Mouse (Mus musculus) kidney, postnatal 0 days (tissue): ENCODE results near the gene Hist2h3c1. TPM values are rescaled to one million over a fixed set of nuclear protein-coding genes. Genes with fewer than 3 reads are reported as not detected.
A peak's percentile ranks its signal among the peaks of the same experiment; 100 is the strongest.

Source experiments
- ATAC-seq: fragments of 200-750 bp; cut with Nextera tagmentation; replicated peaks from 2 replicates; pipeline ENCODE4 v1.8.0; 2017; ENCODE audit warnings: low read depth, moderate number of reproducible peaks, moderate TSS enrichment, moderate library complexity; ENCODE audit not compliant: low FRiP score
- DNase-seq: peaks from one replicate; pipeline ENCODE4 v3.0.0-alpha.2; 2016; ENCODE audit warnings: low spot score
- H3K27ac ChIP-seq: fragments of 300-500 bp; sonication (generic); 2 replicates; pipeline ENCODE4 v1.5.1; 2014; ENCODE audit warnings: mild to moderate bottlenecking
- H3K27me3 ChIP-seq: fragments of 300-500 bp; sonication (generic); 2 replicates; pipeline ENCODE4 v1.6.1; 2014; ENCODE audit warnings: low read length, mixed read lengths; ENCODE audit not compliant: insufficient read depth
- H3K36me3 ChIP-seq: fragments of 300-500 bp; sonication (generic); 2 replicates; pipeline ENCODE4 v1.6.1; 2014; ENCODE audit warnings: low read length, mixed read lengths; ENCODE audit not compliant: insufficient read depth
- H3K4me1 ChIP-seq: fragments of 300-500 bp; sonication (generic); replicated peaks from 2 replicates; pipeline ENCODE4 v1.6.1; 2014; ENCODE audit warnings: antibody characterized with exemption, low read length, mixed read lengths; ENCODE audit not compliant: insufficient read depth
- H3K4me2 ChIP-seq: fragments of 300-500 bp; sonication (generic); 2 replicates; pipeline ENCODE4 v1.6.1; 2014; ENCODE audit warnings: mild to moderate bottlenecking, low read length, moderate library complexity, mixed read lengths
- H3K4me3 ChIP-seq: fragments of 300-500 bp; sonication (generic); replicated peaks from 2 replicates; pipeline ENCODE4 v1.5.1; 2014; ENCODE audit warnings: low read depth, low read length
- H3K9ac ChIP-seq: fragments of 300-500 bp; sonication (generic); 2 replicates; pipeline ENCODE4 v1.6.1; 2014; ENCODE audit warnings: low read depth, low read length
- H3K9me3 ChIP-seq: fragments of 300-500 bp; sonication (generic); replicated peaks from 2 replicates; pipeline ENCODE4 v1.6.1; 2016; ENCODE audit warnings: low read length, inconsistent platforms, mixed read lengths
- CTCF ChIP-seq: IDR thresholded peaks from 2 replicates; pipeline ENCODE4 v1.5.1; 2016; ENCODE audit warnings: antibody characterized with exemption, low read depth, mild to moderate bottlenecking, moderate library complexity
- WGBS: fragments of 180-500 bp; shearing (Covaris S2); extraction: QIAGEN DNeasy Blood & Tissue Kit; methylation state at CpG from one replicate; pipeline ENCODE4 v1.1.7; 2014; 5-methylcytosine and 5-hydroxymethylcytosine counted together
- polyA plus RNA-seq: library from polyadenylated mRNA; unstranded; fragments of >200 nt; fragmentation: Nextera tagmentation; extraction: Ambion mirVana; gene quantifications from 2 replicates; pipeline ENCODE4 v1.2.1, GENCODE M21; 2015

The Hist2h3c1 gene
- polyA plus RNA-seq, 1 experiment from 2014 or later, result 0.62 TPM

GRCm38 (mm10) chr3:96222774-96223173, 23.7 kb upstream of the Hist2h3c1 start:
- Histone ChIP-seq H3K9me3 (no peaks in the 10 kb centered on the region), H3K27me3 (no peaks in the 10 kb centered on the region), H3K9ac (no peak overlapping the region), H3K4me3 (no peak overlapping the region), H3K4me1 (peaks cover 33% of the 10 kb centered on the region), H3K4me2 (peak overlapping the region; percentile 60), H3K27ac (no peak overlapping the region), H3K36me3 (no peaks in the 10 kb centered on the region)
- no peak for TF ChIP-seq CTCF
- DNase-seq (no peak), ATAC-seq (no peak)
- WGBS, result 87% methylated on average over 4 of the region's 4 CpGs

- Histone ChIP-seq H3K4me3 (no peak overlapping the region), H3K4me2 (no peak overlapping the region), H3K27me3 (no peaks in the 10 kb centered on the region), H3K36me3 (no peaks in the 10 kb centered on the region), H3K4me1 (peaks cover 28% of the 10 kb centered on the region), H3K27ac (no peak overlapping the region), H3K9me3 (no peaks in the 10 kb centered on the region), H3K9ac (no peak overlapping the region)
- TF ChIP-seq CTCF, result no peak
- no peak for ATAC-seq
- DNase-seq, result no peak
- 22% methylated on average over 2 of the region's 2 CpGs for WGBS
Observed at GRCm38 (mm10) chr3:96225421-96225820, 21.1 kb upstream of the Hist2h3c1 start.

GRCm38 (mm10) chr3:96226695-96227648, 19.5 kb upstream of the Hist2h3c1 start:
- Histone ChIP-seq H3K9ac (no peak overlapping the region), H3K27ac (no peak overlapping the region), H3K9me3 (no peaks in the 10 kb centered on the region), H3K4me3 (no peak overlapping the region), H3K27me3 (no peaks in the 10 kb centered on the region), H3K36me3 (no peaks in the 10 kb centered on the region), H3K4me2 (no peak overlapping the region), H3K4me1 (peaks cover 28% of the 10 kb centered on the region)
- no peak for TF ChIP-seq CTCF
- 49% methylated on average over 8 of the region's 8 CpGs for WGBS
- no peak for DNase-seq
- no peak for ATAC-seq

- no peak overlapping the region for H3K4me2 ChIP-seq
- no peaks in the 10 kb centered on the region for H3K36me3 ChIP-seq
- 69% methylated on average over 2 of the region's 2 CpGs for WGBS
- no peak for ATAC-seq
- no peak overlapping the region for H3K4me3 ChIP-seq
- no peak for TF ChIP-seq CTCF
- H3K9me3 ChIP-seq, result no peaks in the 10 kb centered on the region
- no peak overlapping the region for H3K9ac ChIP-seq
- DNase-seq, result no peak
- no peak overlapping the region for H3K27ac ChIP-seq
- H3K4me1 ChIP-seq, result peaks cover 14% of the 10 kb centered on the region
- H3K27me3 ChIP-seq, result no peaks in the 10 kb centered on the region
Observed at GRCm38 (mm10) chr3:96228828-96229227, 17.7 kb upstream of the Hist2h3c1 start.

- no peak overlapping the region for H3K27ac ChIP-seq
- H3K36me3 ChIP-seq, result no peaks in the 10 kb centered on the region
- no peaks in the 10 kb centered on the region for H3K9me3 ChIP-seq
- ATAC-seq (no peak), DNase-seq (no peak)
- no peak overlapping the region for H3K4me2 ChIP-seq
- no peaks in the 10 kb centered on the region for H3K27me3 ChIP-seq
- H3K4me1 ChIP-seq, result peaks cover 6% of the 10 kb centered on the region
- no peak overlapping the region for H3K9ac ChIP-seq
- TF ChIP-seq CTCF, result no peak
- WGBS, result 76% methylated on average over 2 of the region's 2 CpGs
- no peak overlapping the region for H3K4me3 ChIP-seq
Observed at GRCm38 (mm10) chr3:96230404-96230803, 16.1 kb upstream of the Hist2h3c1 start.

GRCm38 (mm10) chr3:96230910-96231757, 15.4 kb upstream of the Hist2h3c1 start:
- H3K4me2 ChIP-seq, result no peak overlapping the region
- H3K27ac ChIP-seq, result no peak overlapping the region
- H3K9ac ChIP-seq, result no peak overlapping the region
- H3K27me3 ChIP-seq, result no peaks in the 10 kb centered on the region
- WGBS, result 74% methylated on average over 4 of the region's 4 CpGs
- H3K4me3 ChIP-seq, result no peak overlapping the region
- ATAC-seq (no peak), DNase-seq (no peak)
- H3K9me3 ChIP-seq, result no peaks in the 10 kb centered on the region
- no peak for TF ChIP-seq CTCF
- H3K36me3 ChIP-seq, result no peaks in the 10 kb centered on the region
- no peaks in the 10 kb centered on the region for H3K4me1 ChIP-seq
